Mouse (Mus musculus): Measurements from ENCODE around the gene Phf10.

DNA sequence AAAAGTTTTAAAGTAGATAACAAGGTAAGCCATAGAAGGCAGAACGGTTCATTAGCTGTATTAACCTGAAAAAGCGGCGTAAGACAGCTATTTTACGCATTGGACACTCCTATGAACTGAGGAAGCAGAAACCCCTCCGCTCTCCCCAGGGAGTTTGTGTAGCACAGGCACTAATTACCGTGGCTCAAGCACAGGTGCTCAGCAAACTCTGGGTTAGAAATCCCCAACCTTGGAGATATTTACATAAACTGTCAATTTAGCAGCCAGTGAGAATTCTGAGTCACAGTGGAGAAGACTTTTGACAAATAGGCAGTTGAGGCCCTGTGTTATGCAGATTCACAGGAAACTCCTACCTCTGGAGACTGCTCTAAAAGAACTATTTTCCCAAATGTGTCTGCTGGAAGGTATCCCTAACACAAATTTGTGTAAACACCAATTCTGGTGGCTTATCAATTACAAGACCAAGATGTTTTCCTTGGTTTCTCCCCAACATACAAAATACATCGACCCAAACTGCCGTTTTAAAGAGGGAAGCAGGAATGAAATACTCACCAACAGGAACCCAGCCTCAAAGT, 33.3 kb downstream of the Phf10 start:
- TF ChIP-seq CTCF (IDR thresholded peaks at IDR 0.05; ENCODE audit: extremely low read depth, insufficient read length, insufficient replicate concordance, low read depth, low read length) (no peak), POLR2A (IDR thresholded peaks at IDR 0.05; ENCODE audit: low read depth, low read length) (no peak)
